Comparison of ENCODE assay signal across 17 mouse cellular contexts in the genomic region with DNA sequence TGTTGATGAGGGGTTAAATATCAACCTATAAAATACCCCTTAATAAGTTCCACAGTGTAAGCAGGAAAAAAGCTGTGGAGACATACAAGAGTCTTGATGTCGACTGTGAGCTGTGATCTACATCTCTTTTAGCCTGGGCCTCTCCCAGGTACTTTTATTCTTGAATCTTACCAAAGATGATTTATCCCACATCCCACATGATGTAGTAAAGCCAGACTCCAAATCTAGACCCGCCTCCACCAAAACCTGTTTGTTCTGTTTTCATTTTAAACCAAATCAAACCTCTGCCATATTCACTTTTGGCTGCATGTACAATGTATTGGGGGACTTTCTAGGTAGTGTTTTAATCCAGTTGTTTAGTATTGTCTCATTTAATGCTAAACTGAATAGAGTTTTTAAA.
"Had no signal": no experiment of that assay in that cellular context is flagged by ENCODE, and none has a peak within 500 bp of the region (broad histone marks: within the 10 kb centered on the region; RNA-seq: fewer than 3 reads in every experiment).

No protein-coding gene starts in this region.

- H3K27ac ChIP-seq: liver, embryonic 14.5 days; midbrain, embryonic 12.5 days; neural tube, embryonic 15.5 days had no signal

- H3K4me3 ChIP-seq: midbrain, embryonic 12.5 days; myocyte; neural tube, embryonic 13.5 days; neural tube, embryonic 15.5 days had no signal

- DNase-seq: lung, adult 18-20 months; lung, embryonic 14.5 days; lung, postnatal 10 days; lung, postnatal 4 days; midbrain, embryonic 14.5 days; retina, postnatal 1 day; right cerebral cortex, postnatal 25 days; right cerebral cortex, postnatal 4 days; spleen, adult 18-20 months; thymus, adult 2 months; thymus, postnatal 36 days had no signal

- ATAC-seq: midbrain, embryonic 16.5 days had no signal
